Mouse (Mus musculus) bone marrow macrophage, adult 2 months (primary cell): ENCODE results near the gene Ensa.

Experiments used
- CTCF ChIP-seq: IDR thresholded peaks from 2 replicates; pipeline ENCODE4 v1.5.1; 2012; ENCODE audit warnings: low read depth, mild to moderate bottlenecking, low read length, moderate library complexity
- POLR2A ChIP-seq: IDR thresholded peaks from 2 replicates; pipeline ENCODE4 v1.6.1; 2012; ENCODE audit warnings: mild to moderate bottlenecking, low read depth, low read length, borderline replicate concordance

DNA sequence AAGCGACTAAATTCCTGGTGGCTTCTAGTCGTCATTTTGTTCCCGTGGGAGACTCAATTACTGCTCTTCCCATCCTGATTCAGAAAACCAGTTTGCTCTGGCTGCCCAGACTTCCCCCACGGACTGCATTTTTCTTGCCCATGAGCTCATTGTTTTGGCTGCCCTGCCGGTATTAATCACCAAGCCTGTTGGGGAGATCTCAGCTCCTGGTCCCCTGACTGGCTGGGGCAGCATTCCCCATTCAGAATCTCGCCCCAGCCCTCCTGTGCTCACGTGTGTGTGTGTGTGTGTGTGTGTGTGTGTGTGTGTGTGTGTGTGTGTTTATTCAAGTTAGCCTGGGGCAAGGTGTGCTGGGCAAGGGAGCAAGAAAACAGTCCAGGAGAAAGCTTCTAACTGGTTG is 43.2 kb downstream of the Ensa start:
- TF ChIP-seq CTCF (no peak), POLR2A (no peak)
